Mouse (Mus musculus): ENCODE data around the gene Gm10273. TPM values are rescaled to one million over a fixed set of nuclear protein-coding genes. Genes with fewer than 3 reads are reported as not detected.

Gene Gm10273
- polyA plus RNA-seq, 2 experiments = 4.8 to 15.6 TPM

GRCm38 (mm10) chr10:59365804-59366589 lies 29.4 kb upstream of the Gm10273 start:
- DNase-seq (ENCODE audit: low read depth in 3 of 3, low spot score in 3 of 3) = no peak
- H3K27me3 ChIP-seq (ENCODE audit: control insufficient read depth, insufficient read depth, low read length) = no peaks in the 10 kb centered on the region
- no peak for TF ChIP-seq CTCF (IDR thresholded peaks at IDR 0.05; ENCODE audit: low read depth)
- TF ChIP-seq EP300 (IDR thresholded peaks at IDR 0.05; ENCODE audit: low read depth) = no peak
- no peak overlapping the region for H3K9ac ChIP-seq (replicated peaks)
- H3K27ac ChIP-seq = no peak overlapping the region
- H3K4me3 ChIP-seq (ENCODE audit: insufficient read depth in 1 of 2, low read depth in 2 of 2, low read length in 2 of 2) = no peak overlapping the region
- WGBS (ENCODE audit: insufficient replicate concordance) = 70% methylated on average over 5 of the region's 5 CpGs
- ATAC-seq (ENCODE audit: insufficient read depth) = 0 out of 2 replicates have a peak, but pooled peaks have one; percentile 35
- H3K9me3 ChIP-seq (ENCODE audit: control insufficient read depth, low read length) = no peaks in the 10 kb centered on the region
- H3K4me1 ChIP-seq (replicated peaks; ENCODE audit: control insufficient read depth in 2 of 2, insufficient read depth in 2 of 2, low read length in 1 of 2) = peaks cover 6 to 8% of the 10 kb centered on the region in 2 experiments
- no peak overlapping the region for H3K4me2 ChIP-seq (ENCODE audit: low read depth)
- H3K36me3 ChIP-seq (replicated peaks; ENCODE audit: control insufficient read depth, insufficient read depth, low read depth) = peaks cover 15% of the 10 kb centered on the region

- Histone ChIP-seq H3K27ac (no peak overlapping the region), H3K4me2 (ENCODE audit: low read depth) (no peak overlapping the region), H3K36me3 (replicated peaks; ENCODE audit: control insufficient read depth, insufficient read depth, low read depth) (peaks cover 15% of the 10 kb centered on the region), H3K9ac (replicated peaks) (no peak overlapping the region), H3K4me1 (replicated peaks; ENCODE audit: control insufficient read depth in 2 of 2, insufficient read depth in 2 of 2, low read length in 1 of 2) (peaks cover 6 to 8% of the 10 kb centered on the region in 2 experiments), H3K4me3 (ENCODE audit: insufficient read depth in 1 of 2, low read depth in 2 of 2, low read length in 2 of 2) (no peak overlapping the region), H3K27me3 (ENCODE audit: control insufficient read depth, insufficient read depth, low read length) (no peaks in the 10 kb centered on the region), H3K9me3 (ENCODE audit: control insufficient read depth, low read length) (no peaks in the 10 kb centered on the region)
- no peak for ATAC-seq (ENCODE audit: insufficient read depth)
- WGBS (ENCODE audit: insufficient replicate concordance) = 87% methylated on average over 4 of the region's 4 CpGs
- TF ChIP-seq EP300 (IDR thresholded peaks at IDR 0.05; ENCODE audit: low read depth) (no peak), CTCF (IDR thresholded peaks at IDR 0.05; ENCODE audit: low read depth) (no peak)
- DNase-seq (ENCODE audit: low read depth in 3 of 3, low spot score in 3 of 3) = no peak
Observed at GRCm38 (mm10) chr10:59366746-59367145, 28.7 kb upstream of the Gm10273 start.

DNA sequence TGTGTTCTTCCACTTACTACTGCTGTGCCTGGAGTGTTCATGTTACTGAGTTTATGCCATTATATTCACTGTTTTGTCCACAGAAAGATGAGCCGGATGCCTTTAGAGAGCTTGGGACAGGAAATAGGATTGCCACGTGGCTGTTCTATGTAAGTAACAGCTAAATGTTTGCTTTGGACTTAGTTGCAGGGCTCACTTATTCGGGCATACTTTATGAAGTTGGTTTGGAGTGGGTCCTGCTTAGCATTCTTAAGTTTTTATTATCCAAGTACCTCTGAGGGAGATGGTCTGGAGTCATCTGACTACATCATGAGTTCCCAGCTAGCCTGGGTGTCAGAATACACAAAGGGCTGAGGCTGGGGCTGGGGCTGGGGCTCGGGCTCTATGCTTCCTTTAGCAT lies 28.2 kb upstream of the Gm10273 start:
- Histone ChIP-seq H3K4me3 (ENCODE audit: insufficient read depth in 1 of 2, low read depth in 2 of 2, low read length in 2 of 2) (no peak overlapping the region), H3K4me2 (ENCODE audit: low read depth) (no peak overlapping the region), H3K27ac (no peak overlapping the region), H3K4me1 (replicated peaks; ENCODE audit: control insufficient read depth in 2 of 2, insufficient read depth in 2 of 2, low read length in 1 of 2) (peaks cover 6 to 8% of the 10 kb centered on the region in 2 experiments), H3K9ac (replicated peaks) (no peak overlapping the region), H3K27me3 (ENCODE audit: control insufficient read depth, insufficient read depth, low read length) (no peaks in the 10 kb centered on the region), H3K9me3 (ENCODE audit: control insufficient read depth, low read length) (no peaks in the 10 kb centered on the region), H3K36me3 (replicated peaks; ENCODE audit: control insufficient read depth, insufficient read depth, low read depth) (peaks cover 15% of the 10 kb centered on the region)
- no peak for ATAC-seq (ENCODE audit: insufficient read depth)
- no peak for DNase-seq (ENCODE audit: low read depth in 3 of 3, low spot score in 3 of 3)
- TF ChIP-seq CTCF (IDR thresholded peaks at IDR 0.05; ENCODE audit: low read depth) (no peak), EP300 (IDR thresholded peaks at IDR 0.05; ENCODE audit: low read depth) (no peak)
- 69% methylated on average over 4 of the region's 4 CpGs for WGBS (ENCODE audit: insufficient replicate concordance)

DNA sequence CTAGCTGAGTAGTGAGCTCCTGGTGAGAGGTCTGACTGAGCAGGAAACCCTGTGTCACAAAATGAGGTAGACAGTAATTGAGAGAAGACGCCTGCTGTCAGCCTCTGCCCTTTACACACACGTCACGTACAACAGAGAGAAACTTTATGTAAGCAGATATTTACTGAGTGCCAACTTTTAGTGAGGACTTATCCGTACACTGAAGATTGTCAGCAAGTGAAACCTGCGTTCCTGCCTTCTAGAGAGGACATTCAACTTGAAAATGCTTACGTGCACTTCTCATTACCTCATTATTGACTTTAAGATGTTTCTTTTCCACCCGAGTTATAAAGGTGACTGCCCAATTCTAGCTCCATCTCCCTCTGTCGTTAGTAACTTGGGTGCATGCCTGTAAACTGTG lies 26.7 kb upstream of the Gm10273 start:
- H3K4me1 ChIP-seq (replicated peaks; ENCODE audit: control insufficient read depth in 2 of 2, insufficient read depth in 2 of 2, low read length in 1 of 2) = peaks cover 0 to 4% of the 10 kb centered on the region in 2 experiments; a peak in 2 of 4 replicates

DNA sequence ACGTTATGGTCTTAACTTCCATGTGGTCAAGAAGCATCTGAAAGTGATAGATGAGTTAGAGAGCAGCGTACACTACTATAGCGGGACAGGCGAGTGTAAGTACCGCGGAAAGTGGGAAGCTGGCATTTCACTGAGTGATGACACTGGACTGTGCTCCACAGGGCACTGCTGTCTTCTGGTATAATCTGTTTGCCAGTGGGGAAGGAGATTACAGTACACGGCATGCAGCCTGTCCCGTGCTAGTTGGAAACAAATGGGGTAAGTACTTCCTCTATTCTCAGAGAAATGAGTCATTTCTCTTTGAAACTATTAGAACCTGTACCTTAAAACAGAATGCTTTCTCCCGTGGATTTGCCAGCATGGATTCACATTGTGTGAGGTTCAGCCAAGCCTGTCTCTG lies 26.0 kb upstream of the Gm10273 start:
- Histone ChIP-seq H3K27ac (no peak overlapping the region), H3K4me1 (replicated peaks; ENCODE audit: control insufficient read depth in 2 of 2, insufficient read depth in 2 of 2, low read length in 1 of 2) (peaks cover 0 to 4% of the 10 kb centered on the region in 2 experiments; a peak in 2 of 4 replicates), H3K9me3 (ENCODE audit: control insufficient read depth, low read length) (no peaks in the 10 kb centered on the region), H3K9ac (replicated peaks) (no peak overlapping the region), H3K4me2 (ENCODE audit: low read depth) (no peak overlapping the region), H3K4me3 (ENCODE audit: insufficient read depth in 1 of 2, low read depth in 2 of 2, low read length in 2 of 2) (no peak overlapping the region), H3K27me3 (ENCODE audit: control insufficient read depth, insufficient read depth, low read length) (no peaks in the 10 kb centered on the region), H3K36me3 (replicated peaks; ENCODE audit: control insufficient read depth, insufficient read depth, low read depth) (peaks cover 19% of the 10 kb centered on the region)
- TF ChIP-seq EP300 (IDR thresholded peaks at IDR 0.05; ENCODE audit: low read depth) = no peak
- no peak for TF ChIP-seq CTCF (IDR thresholded peaks at IDR 0.05; ENCODE audit: low read depth)
- ATAC-seq (ENCODE audit: insufficient read depth) = no peak
- 71% methylated on average over 9 of the region's 9 CpGs for WGBS (ENCODE audit: insufficient replicate concordance)
- DNase-seq (ENCODE audit: low read depth in 3 of 3, low spot score in 3 of 3) = no peak

More for the DNA sequence above, 26.7 kb upstream of the Gm10273 start:
- WGBS (ENCODE audit: insufficient replicate concordance) = 74% methylated on average over 8 of the region's 8 CpGs
- Histone ChIP-seq H3K27me3 (ENCODE audit: control insufficient read depth, insufficient read depth, low read length) (no peaks in the 10 kb centered on the region), H3K9me3 (ENCODE audit: control insufficient read depth, low read length) (no peaks in the 10 kb centered on the region), H3K9ac (replicated peaks) (no peak overlapping the region), H3K4me3 (ENCODE audit: insufficient read depth in 1 of 2, low read depth in 2 of 2, low read length in 2 of 2) (no peak overlapping the region), H3K27ac (no peak overlapping the region), H3K4me2 (ENCODE audit: low read depth) (no peak overlapping the region), H3K36me3 (replicated peaks; ENCODE audit: control insufficient read depth, insufficient read depth, low read depth) (peaks cover 20% of the 10 kb centered on the region)
- no peak for ATAC-seq (ENCODE audit: insufficient read depth)
- no peak for DNase-seq (ENCODE audit: low read depth in 3 of 3, low spot score in 3 of 3)
- TF ChIP-seq CTCF (IDR thresholded peaks at IDR 0.05; ENCODE audit: low read depth) = no peak
- TF ChIP-seq EP300 (IDR thresholded peaks at IDR 0.05; ENCODE audit: low read depth) = no peak
